Mouse (Mus musculus): ENCODE results near the gene Vps52. TPM values are rescaled to one million over a fixed set of nuclear protein-coding genes. Genes with fewer than 3 reads are reported as not detected.

The Vps52 gene
- polyA plus RNA-seq, 1 experiment from 2014 or later = 75.8 TPM

- no peak overlapping the region for H3K4me2 ChIP-seq (replicated peaks)
- no peaks in the 10 kb centered on the region for H3K9me3 ChIP-seq
- H3K27me3 ChIP-seq = no peaks in the 10 kb centered on the region
- no peaks in the 10 kb centered on the region for H3K36me3 ChIP-seq
- no peak overlapping the region for H3K27ac ChIP-seq (replicated peaks)
- no peak overlapping the region for H3K4me3 ChIP-seq
- WGBS = 83% methylated on average over 21 of the region's 21 CpGs
- H3K4me1 ChIP-seq = peaks cover 17% of the 10 kb centered on the region
- no peak overlapping the region for H3K9ac ChIP-seq (replicated peaks)
- ATAC-seq (replicated peaks) = no peak
These were observed 30.1 kb upstream of the Vps52 start for GRCm38 (mm10) chr17:33925406-33926116.

- H3K9me3 ChIP-seq = no peaks in the 10 kb centered on the region
- H3K4me1 ChIP-seq = peaks cover 24% of the 10 kb centered on the region
- no peak overlapping the region for H3K9ac ChIP-seq (replicated peaks)
- H3K27ac ChIP-seq (replicated peaks) = no peak overlapping the region
- no peak overlapping the region for H3K4me2 ChIP-seq (replicated peaks)
- ATAC-seq (replicated peaks) = no peak
- no peaks in the 10 kb centered on the region for H3K36me3 ChIP-seq
- WGBS = 79% methylated on average over 17 of the region's 17 CpGs
- H3K27me3 ChIP-seq = no peaks in the 10 kb centered on the region
- H3K4me3 ChIP-seq = no peak overlapping the region
These were observed 29.2 kb upstream of the Vps52 start for GRCm38 (mm10) chr17:33926207-33926932.

- 62% methylated on average over 21 of the region's 21 CpGs for WGBS
- H3K9me3 ChIP-seq = no peaks in the 10 kb centered on the region
- H3K27me3 ChIP-seq = no peaks in the 10 kb centered on the region
- H3K36me3 ChIP-seq = peaks cover 2% of the 10 kb centered on the region; the same call in 1 of the 2 replicates
- H3K4me3 ChIP-seq = peak overlapping the region; percentile 82
- peaks cover 26% of the 10 kb centered on the region for H3K4me1 ChIP-seq
- no peak for ATAC-seq (replicated peaks)
- H3K27ac ChIP-seq (replicated peaks) = no peak overlapping the region
- peak overlapping the region; percentile 99 for H3K4me2 ChIP-seq (replicated peaks)
- peak overlapping the region; percentile 88 for H3K9ac ChIP-seq (replicated peaks)
These were observed 27.2 kb upstream of the Vps52 start for GRCm38 (mm10) chr17:33928251-33928947.

GRCm38 (mm10) chr17:33929371-33930279 is 26.0 kb upstream of the Vps52 start, which contains the start of gene Rgl2:
TSS of gene Rgl2 (plus strand) at chr17:33929543.
- no peaks in the 10 kb centered on the region for H3K27me3 ChIP-seq
- under 1% methylated on average over 78 of the region's 80 CpGs for whole genome bisulfite sequencing

GRCm38 (mm10) chr17:33930280-33931158 is 25.1 kb upstream of the Vps52 start:
- Histone ChIP-seq H3K9me3 (no peaks in the 10 kb centered on the region), H3K27ac (replicated peaks) (peak overlapping the region; percentile 96), H3K27me3 (no peaks in the 10 kb centered on the region), H3K36me3 (peaks cover 4% of the 10 kb centered on the region), H3K4me1 (peaks cover 26% of the 10 kb centered on the region), H3K9ac (replicated peaks) (peak overlapping the region; percentile 88), H3K4me2 (replicated peaks) (peak overlapping the region; percentile 99), H3K4me3 (peak overlapping the region; percentile 82)
- WGBS = under 1% methylated on average over 45 of the region's 45 CpGs
- ATAC-seq (replicated peaks) = peak; percentile 7; the same call in 1 of the 2 replicates

More at GRCm38 (mm10) chr17:33929371-33930279, 26.0 kb upstream of the Vps52 start, which contains the start of gene Rgl2:
- Histone ChIP-seq H3K36me3 (peaks cover 2% of the 10 kb centered on the region; the same call in 1 of the 2 replicates), H3K4me1 (peaks cover 26% of the 10 kb centered on the region), H3K4me2 (replicated peaks) (peak within 1 kb of the TSS; percentile 99), H3K9ac (replicated peaks) (peak within 1 kb of the TSS; percentile 88), H3K9me3 (no peaks in the 10 kb centered on the region), H3K27ac (replicated peaks) (peak within 1 kb of the TSS; percentile 96), H3K4me3 (peak within 1 kb of the TSS; percentile 82)
- ATAC-seq (replicated peaks) = peak; percentile 90

- H3K27me3 ChIP-seq = no peaks in the 10 kb centered on the region
- no peaks in the 10 kb centered on the region for H3K9me3 ChIP-seq
- 34% methylated on average over 18 of the region's 18 CpGs for WGBS
- peak overlapping the region; percentile 82 for H3K4me3 ChIP-seq
- no peak overlapping the region for H3K27ac ChIP-seq (replicated peaks)
- H3K9ac ChIP-seq (replicated peaks) = peak overlapping the region; percentile 88
- peak overlapping the region; percentile 99 for H3K4me2 ChIP-seq (replicated peaks)
- no peak for ATAC-seq (replicated peaks)
- peaks cover 10% of the 10 kb centered on the region for H3K36me3 ChIP-seq
- peaks cover 26% of the 10 kb centered on the region for H3K4me1 ChIP-seq
These were observed 24.3 kb upstream of the Vps52 start for GRCm38 (mm10) chr17:33931159-33931866.

GRCm38 (mm10) chr17:33931947-33932346 is 23.7 kb upstream of the Vps52 start:
- 88% methylated on average over 11 of the region's 11 CpGs for WGBS
- H3K9ac ChIP-seq (replicated peaks) = no peak overlapping the region
- no peak overlapping the region for H3K4me3 ChIP-seq
- no peak overlapping the region for H3K4me2 ChIP-seq (replicated peaks)
- H3K36me3 ChIP-seq = peaks cover 10% of the 10 kb centered on the region
- H3K27me3 ChIP-seq = no peaks in the 10 kb centered on the region
- peaks cover 26% of the 10 kb centered on the region for H3K4me1 ChIP-seq
- no peak overlapping the region for H3K27ac ChIP-seq (replicated peaks)
- no peak for ATAC-seq (replicated peaks)
- H3K9me3 ChIP-seq = no peaks in the 10 kb centered on the region

- ATAC-seq (replicated peaks) = no peak
- Histone ChIP-seq H3K4me2 (replicated peaks) (no peak overlapping the region), H3K4me1 (peaks cover 26% of the 10 kb centered on the region), H3K27ac (replicated peaks) (no peak overlapping the region), H3K4me3 (no peak overlapping the region), H3K9ac (replicated peaks) (no peak overlapping the region), H3K36me3 (peaks cover 15% of the 10 kb centered on the region), H3K9me3 (no peaks in the 10 kb centered on the region), H3K27me3 (no peaks in the 10 kb centered on the region)
- 92% methylated on average over 14 of the region's 14 CpGs for WGBS
These were observed 23.2 kb upstream of the Vps52 start for GRCm38 (mm10) chr17:33932448-33932847.

- Histone ChIP-seq H3K9me3 (no peaks in the 10 kb centered on the region), H3K4me2 (replicated peaks) (no peak overlapping the region), H3K27me3 (no peaks in the 10 kb centered on the region), H3K4me3 (no peak overlapping the region), H3K36me3 (peaks cover 18% of the 10 kb centered on the region), H3K27ac (replicated peaks) (no peak overlapping the region), H3K4me1 (peaks cover 23% of the 10 kb centered on the region), H3K9ac (replicated peaks) (no peak overlapping the region)
- ATAC-seq (replicated peaks) = no peak
- WGBS = 94% methylated on average over 15 of the region's 15 CpGs
These were observed 22.6 kb upstream of the Vps52 start for GRCm38 (mm10) chr17:33932970-33933369.

GRCm38 (mm10) chr17:33935422-33936055 is 20.1 kb upstream of the Vps52 start:
- ATAC-seq (replicated peaks) = no peak
- Histone ChIP-seq H3K36me3 (peaks cover 26% of the 10 kb centered on the region), H3K4me2 (replicated peaks) (no peak overlapping the region), H3K4me3 (no peak overlapping the region), H3K9ac (replicated peaks) (no peak overlapping the region), H3K4me1 (peaks cover 22% of the 10 kb centered on the region), H3K27me3 (no peaks in the 10 kb centered on the region), H3K9me3 (no peaks in the 10 kb centered on the region), H3K27ac (replicated peaks) (no peak overlapping the region)
- 88% methylated on average over 21 of the region's 21 CpGs for WGBS

Measured in forebrain, embryonic 15.5 days (tissue).